Mouse (Mus musculus): ENCODE data around the gene Zbtb9. TPM values are rescaled to one million over a fixed set of nuclear protein-coding genes. Genes with fewer than 3 reads are reported as not detected.

The Zbtb9 gene
- polyA plus RNA-seq, 1 experiment from 2014 or later, result 9.8 TPM

DNA sequence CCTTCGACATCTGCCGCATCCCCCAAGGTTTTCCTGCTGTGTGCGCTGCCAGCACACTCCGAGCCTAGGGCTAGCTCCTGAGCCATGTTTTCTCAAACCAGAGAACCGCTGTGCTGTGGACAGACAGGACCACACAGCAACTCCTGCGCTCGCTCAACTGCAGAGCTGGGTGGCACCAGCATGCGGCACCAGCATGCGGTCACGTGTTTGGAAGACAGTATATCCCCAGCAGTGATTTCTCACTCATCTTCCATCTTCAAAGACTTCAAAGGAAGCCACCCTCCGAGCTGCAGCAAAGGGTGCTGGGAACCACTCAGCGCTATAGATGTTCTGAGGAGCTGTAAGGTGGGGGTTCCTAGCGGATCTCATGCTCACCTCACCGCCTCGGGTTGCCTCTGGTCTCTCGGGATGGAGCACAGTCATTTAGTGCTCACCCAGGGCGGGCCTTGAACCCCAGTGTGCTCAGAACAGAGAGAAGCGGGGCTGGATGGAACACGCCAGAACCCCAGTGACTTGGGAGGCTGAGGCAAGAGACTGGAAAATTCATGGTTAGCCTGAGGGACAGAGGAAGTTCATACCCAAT lies 32.0 kb downstream of the Zbtb9 start:
- Histone ChIP-seq H3K9me3 (ENCODE audit: control insufficient read depth, low read length) (no peaks in the 10 kb centered on the region), H3K36me3 (ENCODE audit: control insufficient read depth, insufficient read depth, low read length) (no peaks in the 10 kb centered on the region), H3K4me3 (ENCODE audit: low read depth, low read length) (no peak overlapping the region), H3K4me2 (ENCODE audit: low read length) (no peak overlapping the region), H3K9ac (ENCODE audit: low read length) (no peak overlapping the region), H3K27ac (ENCODE audit: low read depth) (no peak overlapping the region), H3K4me1 (replicated peaks; ENCODE audit: control insufficient read depth, insufficient read depth, low read length) (no peaks in the 10 kb centered on the region), H3K27me3 (replicated peaks; ENCODE audit: control insufficient read depth, insufficient read depth, low read length) (no peaks in the 10 kb centered on the region)
- ATAC-seq (replicated peaks; ENCODE audit: low FRiP score, low TSS enrichment, low read depth) (no peak), DNase-seq (ENCODE audit: low spot score) (no peak)
- 28% methylated on average over 19 of the region's 19 CpGs for WGBS

DNA sequence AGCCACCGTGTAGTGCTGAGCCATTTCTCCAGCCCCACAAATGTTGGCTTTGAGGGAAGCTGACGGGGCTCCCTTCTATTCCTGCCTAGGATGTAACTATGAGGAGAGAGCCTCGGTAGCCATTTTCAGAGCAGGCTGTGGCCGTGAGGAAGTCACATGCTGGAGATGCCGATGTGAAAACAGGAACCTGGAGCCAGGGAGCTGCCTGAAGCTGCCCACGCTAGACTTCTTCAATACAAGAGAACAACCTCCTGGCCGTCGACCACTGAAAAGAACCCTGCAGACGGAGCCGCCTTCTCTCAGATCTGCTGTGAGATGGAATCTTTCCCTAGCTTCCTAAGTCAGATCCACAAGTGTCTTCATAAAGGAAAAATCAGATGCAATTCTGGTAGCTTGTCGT lies 32.7 kb downstream of the Zbtb9 start:
- no peak overlapping the region for H3K4me3 ChIP-seq (ENCODE audit: low read depth, low read length)
- no peak overlapping the region for H3K4me2 ChIP-seq (ENCODE audit: low read length)
- H3K27me3 ChIP-seq (replicated peaks; ENCODE audit: control insufficient read depth, insufficient read depth, low read length), result no peaks in the 10 kb centered on the region
- 51% methylated on average over 11 of the region's 11 CpGs for WGBS
- no peaks in the 10 kb centered on the region for H3K36me3 ChIP-seq (ENCODE audit: control insufficient read depth, insufficient read depth, low read length)
- H3K9ac ChIP-seq (ENCODE audit: low read length), result no peak overlapping the region
- no peaks in the 10 kb centered on the region for H3K9me3 ChIP-seq (ENCODE audit: control insufficient read depth, low read length)
- H3K4me1 ChIP-seq (replicated peaks; ENCODE audit: control insufficient read depth, insufficient read depth, low read length), result no peaks in the 10 kb centered on the region
- H3K27ac ChIP-seq (ENCODE audit: low read depth), result no peak overlapping the region
- DNase-seq (ENCODE audit: low spot score), result no peak
- ATAC-seq (replicated peaks; ENCODE audit: low FRiP score, low TSS enrichment, low read depth), result no peak

DNA sequence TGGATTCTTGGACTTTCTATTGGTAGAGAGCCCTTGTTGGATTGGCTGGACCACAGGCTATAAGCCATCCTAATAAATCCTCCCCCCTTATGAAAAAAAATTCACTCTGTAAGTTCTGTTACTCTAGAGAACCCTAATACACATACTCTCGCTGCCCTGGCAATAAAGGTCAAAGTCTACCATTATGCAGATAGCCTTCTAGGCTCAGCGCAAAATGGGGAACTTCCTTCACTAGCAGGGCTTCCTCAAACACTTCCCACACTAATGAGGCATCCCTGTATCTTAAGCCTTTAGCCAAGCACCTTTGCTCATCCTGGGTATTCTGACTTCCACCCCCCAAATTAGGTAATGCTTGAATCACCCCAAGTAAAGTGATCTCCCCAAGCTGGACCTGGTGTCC lies 35.3 kb downstream of the Zbtb9 start:
- DNase-seq (ENCODE audit: low spot score), result no peak
- no peaks in the 10 kb centered on the region; the same call in 1 of the 2 replicates for H3K4me1 ChIP-seq (replicated peaks; ENCODE audit: control insufficient read depth, insufficient read depth, low read length)
- H3K27me3 ChIP-seq (replicated peaks; ENCODE audit: control insufficient read depth, insufficient read depth, low read length), result no peaks in the 10 kb centered on the region
- H3K27ac ChIP-seq (ENCODE audit: low read depth), result no peak overlapping the region
- ATAC-seq (replicated peaks; ENCODE audit: low FRiP score, low TSS enrichment, low read depth), result peak; percentile 59; the same call in 1 of the 2 replicates
- 66% methylated on average over 2 of the region's 2 CpGs for WGBS
- H3K4me2 ChIP-seq (ENCODE audit: low read length), result no peak overlapping the region
- no peak overlapping the region for H3K4me3 ChIP-seq (ENCODE audit: low read depth, low read length)
- H3K9ac ChIP-seq (ENCODE audit: low read length), result no peak overlapping the region
- H3K9me3 ChIP-seq (ENCODE audit: control insufficient read depth, low read length), result no peaks in the 10 kb centered on the region
- no peaks in the 10 kb centered on the region for H3K36me3 ChIP-seq (ENCODE audit: control insufficient read depth, insufficient read depth, low read length)

DNA sequence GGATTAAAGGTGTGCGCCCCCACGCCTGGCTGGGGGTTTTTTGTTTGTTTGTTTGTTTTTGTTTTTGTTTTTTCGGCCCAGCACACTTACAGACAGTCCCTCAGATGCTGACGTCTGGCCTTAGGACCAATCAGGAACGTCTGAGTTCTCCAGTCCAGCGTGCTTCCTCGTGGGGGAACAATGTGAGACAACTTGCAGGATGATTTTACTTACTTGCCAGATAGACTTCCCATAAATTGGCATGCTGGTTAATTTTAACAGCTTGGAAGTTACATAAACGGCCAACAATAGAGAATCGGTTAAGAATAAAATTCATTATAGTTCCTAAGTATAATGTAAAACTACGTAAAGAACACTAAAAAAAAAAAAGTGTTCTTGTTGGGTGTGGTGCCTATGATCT lies 38.2 kb downstream of the Zbtb9 start:
- DNase-seq (ENCODE audit: low spot score) (no peak), ATAC-seq (replicated peaks; ENCODE audit: low FRiP score, low TSS enrichment, low read depth) (no peak)
- H3K9me3 ChIP-seq (ENCODE audit: control insufficient read depth, low read length), result no peaks in the 10 kb centered on the region
- H3K4me1 ChIP-seq (replicated peaks; ENCODE audit: control insufficient read depth, insufficient read depth, low read length), result no peaks in the 10 kb centered on the region; the same call in 1 of the 2 replicates
- H3K27ac ChIP-seq (ENCODE audit: low read depth), result no peak overlapping the region
- 89% methylated on average over 10 of the region's 10 CpGs for WGBS
- no peaks in the 10 kb centered on the region for H3K27me3 ChIP-seq (replicated peaks; ENCODE audit: control insufficient read depth, insufficient read depth, low read length)
- no peak overlapping the region for H3K9ac ChIP-seq (ENCODE audit: low read length)
- no peaks in the 10 kb centered on the region for H3K36me3 ChIP-seq (ENCODE audit: control insufficient read depth, insufficient read depth, low read length)
- H3K4me2 ChIP-seq (ENCODE audit: low read length), result no peak overlapping the region
- H3K4me3 ChIP-seq (ENCODE audit: low read depth, low read length), result no peak overlapping the region

DNA sequence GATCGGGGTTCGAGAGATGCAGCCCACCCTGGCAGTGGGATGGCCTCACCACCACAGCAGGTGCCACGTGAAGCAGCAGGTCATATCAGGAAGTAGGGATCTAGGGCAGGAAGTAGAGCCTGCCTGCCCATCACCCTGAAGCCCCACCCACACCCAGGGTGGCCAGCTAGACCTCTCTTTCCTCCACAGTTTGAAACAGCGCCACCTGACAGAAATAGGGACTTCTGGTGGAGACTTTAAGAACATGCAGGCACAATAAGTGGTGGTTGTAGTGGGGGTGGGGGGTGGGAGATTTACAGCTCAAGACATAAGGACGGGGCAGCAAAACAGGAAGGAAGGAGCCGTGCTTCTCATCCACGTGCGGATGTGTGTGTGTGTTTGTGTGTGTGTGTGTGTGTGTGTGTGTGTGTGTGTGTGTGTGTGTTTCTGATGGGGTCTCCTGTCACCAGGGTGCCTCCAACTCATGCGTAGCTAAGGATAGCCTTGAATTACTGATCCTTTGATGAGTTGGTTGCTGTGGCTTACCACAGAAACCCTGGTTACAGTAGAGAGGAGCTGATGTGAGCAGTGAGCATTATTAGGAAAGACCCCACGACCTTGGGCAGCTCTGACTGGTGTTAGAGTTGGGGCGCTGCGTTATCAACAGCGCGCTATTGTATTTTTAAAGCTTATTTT lies 39.2 kb downstream of the Zbtb9 start:
- H3K9me3 ChIP-seq (ENCODE audit: control insufficient read depth, low read length), result no peaks in the 10 kb centered on the region
- WGBS, result 54% methylated on average over 14 of the region's 14 CpGs
- ATAC-seq (replicated peaks; ENCODE audit: low FRiP score, low TSS enrichment, low read depth) (no peak), DNase-seq (ENCODE audit: low spot score) (no peak)
- no peaks in the 10 kb centered on the region; the same call in 1 of the 2 replicates for H3K4me1 ChIP-seq (replicated peaks; ENCODE audit: control insufficient read depth, insufficient read depth, low read length)
- H3K9ac ChIP-seq (ENCODE audit: low read length), result no peak overlapping the region
- no peak overlapping the region for H3K4me3 ChIP-seq (ENCODE audit: low read depth, low read length)
- H3K27ac ChIP-seq (ENCODE audit: low read depth), result no peak overlapping the region
- no peaks in the 10 kb centered on the region for H3K27me3 ChIP-seq (replicated peaks; ENCODE audit: control insufficient read depth, insufficient read depth, low read length)
- no peak overlapping the region for H3K4me2 ChIP-seq (ENCODE audit: low read length)
- H3K36me3 ChIP-seq (ENCODE audit: control insufficient read depth, insufficient read depth, low read length), result no peaks in the 10 kb centered on the region

DNA sequence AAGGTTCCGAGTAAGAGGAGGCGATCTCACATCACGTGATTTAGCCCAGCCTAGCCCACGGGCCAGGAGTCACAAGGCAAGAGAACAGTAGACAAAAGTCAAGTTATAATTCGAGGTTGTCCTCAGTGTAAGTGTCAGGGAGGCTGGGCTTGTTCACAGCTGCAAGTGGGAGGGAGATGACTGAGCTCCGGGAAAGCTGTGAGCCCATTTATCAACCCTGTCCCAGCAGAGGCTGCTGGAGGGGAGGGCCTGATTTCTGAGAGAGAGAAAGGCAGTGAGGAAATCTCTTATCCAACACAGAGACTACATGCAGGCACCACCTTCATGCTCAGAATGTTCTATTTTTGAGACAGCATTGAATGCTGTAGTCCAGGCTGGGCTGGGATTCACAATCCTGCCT lies 39.9 kb downstream of the Zbtb9 start:
- no peak overlapping the region for H3K27ac ChIP-seq (ENCODE audit: low read depth)
- H3K27me3 ChIP-seq (replicated peaks; ENCODE audit: control insufficient read depth, insufficient read depth, low read length), result no peaks in the 10 kb centered on the region
- no peak for ATAC-seq (replicated peaks; ENCODE audit: low FRiP score, low TSS enrichment, low read depth)
- DNase-seq (ENCODE audit: low spot score), result no peak
- H3K9ac ChIP-seq (ENCODE audit: low read length), result no peak overlapping the region
- H3K4me2 ChIP-seq (ENCODE audit: low read length), result no peak overlapping the region
- no peaks in the 10 kb centered on the region; the same call in 1 of the 2 replicates for H3K4me1 ChIP-seq (replicated peaks; ENCODE audit: control insufficient read depth, insufficient read depth, low read length)
- no peaks in the 10 kb centered on the region for H3K9me3 ChIP-seq (ENCODE audit: control insufficient read depth, low read length)
- no peaks in the 10 kb centered on the region for H3K36me3 ChIP-seq (ENCODE audit: control insufficient read depth, insufficient read depth, low read length)
- H3K4me3 ChIP-seq (ENCODE audit: low read depth, low read length), result no peak overlapping the region
- WGBS, result 33% methylated on average over 6 of the region's 6 CpGs

DNA sequence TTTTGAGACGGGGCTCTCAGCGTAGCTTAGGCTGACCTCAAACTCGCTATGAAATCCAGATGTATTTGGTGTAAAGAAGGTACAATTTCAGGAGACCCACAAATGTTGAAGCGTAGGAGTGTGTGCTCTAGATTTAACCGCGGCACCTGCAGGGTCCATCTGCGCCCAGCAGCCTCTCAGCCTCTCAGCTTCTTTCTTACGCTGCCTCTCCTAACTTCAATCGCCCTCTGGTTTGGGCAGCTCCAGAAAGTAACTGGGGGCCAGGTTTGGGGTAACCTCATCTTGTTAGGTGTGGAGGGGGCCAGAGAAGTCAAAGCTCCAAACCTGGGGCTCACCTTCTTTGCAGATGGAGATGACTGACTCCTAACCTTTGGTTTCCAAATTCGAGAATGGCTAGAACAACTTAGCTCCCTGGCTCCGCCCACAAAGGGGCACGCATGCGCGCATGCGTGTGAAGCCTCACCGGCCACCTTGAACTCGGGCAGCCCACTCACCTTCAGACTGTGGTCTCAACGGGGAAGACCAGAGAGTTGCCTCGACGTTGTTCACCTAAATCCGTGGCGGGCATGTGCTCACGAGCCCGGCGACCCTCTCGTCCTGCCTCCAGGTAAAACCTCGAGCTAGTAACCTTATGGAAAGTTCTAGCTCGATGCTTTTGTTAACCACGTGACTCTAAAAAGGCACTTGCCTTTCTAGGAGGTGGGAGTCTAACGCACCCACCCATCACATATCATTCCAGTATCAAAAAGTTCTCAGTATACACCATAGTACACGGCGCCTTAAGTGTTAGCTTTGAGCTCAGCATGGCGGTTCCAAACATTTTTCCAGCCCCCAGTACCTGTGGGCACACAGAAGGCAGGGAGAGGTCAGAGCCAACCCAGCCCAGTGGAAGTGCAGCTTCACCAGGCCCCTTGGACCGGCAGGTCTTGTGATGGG lies 44.9 kb downstream of the Zbtb9 start:
- 9% methylated on average over 34 of the region's 34 CpGs for WGBS
- Histone ChIP-seq H3K36me3 (ENCODE audit: control insufficient read depth, insufficient read depth, low read length) (peaks cover 29% of the 10 kb centered on the region), H3K27me3 (replicated peaks; ENCODE audit: control insufficient read depth, insufficient read depth, low read length) (no peaks in the 10 kb centered on the region), H3K4me2 (ENCODE audit: low read length) (peak overlapping the region; percentile 78), H3K27ac (ENCODE audit: low read depth) (peak overlapping the region; percentile 33; the same call in 1 of the 2 replicates), H3K9me3 (ENCODE audit: control insufficient read depth, low read length) (no peaks in the 10 kb centered on the region), H3K4me3 (ENCODE audit: low read depth, low read length) (peak overlapping the region; percentile 60), H3K9ac (ENCODE audit: low read length) (peak overlapping the region; percentile 63), H3K4me1 (replicated peaks; ENCODE audit: control insufficient read depth, insufficient read depth, low read length) (peaks cover 7% of the 10 kb centered on the region)
- DNase-seq (ENCODE audit: low spot score) (peak; percentile 94), ATAC-seq (replicated peaks; ENCODE audit: low FRiP score, low TSS enrichment, low read depth) (peak; percentile 75)

DNA sequence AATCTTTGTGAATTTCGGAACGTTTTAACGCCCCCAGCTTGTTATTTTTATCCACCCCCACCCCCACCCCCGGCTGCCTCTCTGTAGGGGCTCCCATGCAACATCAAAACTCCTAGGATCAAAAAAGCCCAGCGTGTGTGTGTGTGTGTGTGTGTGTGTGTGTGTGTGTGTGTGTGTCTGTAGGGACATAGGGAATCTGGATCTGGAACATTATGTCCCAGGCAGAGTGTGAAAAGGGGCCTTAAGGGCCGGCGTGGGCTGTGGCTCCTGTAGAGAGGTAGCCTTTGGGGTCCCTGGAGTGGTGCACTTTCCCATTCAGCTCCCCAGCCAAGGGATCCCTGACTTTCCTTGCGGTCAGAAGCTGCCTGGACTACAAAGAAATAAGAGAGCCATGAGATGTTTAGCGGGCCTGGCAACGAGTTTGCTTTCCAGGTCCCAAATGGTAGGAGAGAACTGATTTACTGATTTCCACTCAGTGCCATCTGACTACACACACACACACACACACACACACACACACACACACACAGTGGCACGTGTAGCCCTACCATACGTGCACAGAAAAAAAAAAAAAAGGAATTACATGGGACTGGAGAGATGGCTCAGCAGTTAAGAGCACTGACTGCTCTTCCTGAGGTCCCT lies 45.7 kb downstream of the Zbtb9 start:
- 47% methylated on average over 12 of the region's 12 CpGs for WGBS
- H3K27ac ChIP-seq (ENCODE audit: low read depth), result no peak overlapping the region
- peaks cover 33% of the 10 kb centered on the region for H3K36me3 ChIP-seq (ENCODE audit: control insufficient read depth, insufficient read depth, low read length)
- DNase-seq (ENCODE audit: low spot score) (no peak), ATAC-seq (replicated peaks; ENCODE audit: low FRiP score, low TSS enrichment, low read depth) (no peak)
- H3K27me3 ChIP-seq (replicated peaks; ENCODE audit: control insufficient read depth, insufficient read depth, low read length), result no peaks in the 10 kb centered on the region
- H3K4me1 ChIP-seq (replicated peaks; ENCODE audit: control insufficient read depth, insufficient read depth, low read length), result peaks cover 7% of the 10 kb centered on the region; the same call in 1 of the 2 replicates
- no peaks in the 10 kb centered on the region for H3K9me3 ChIP-seq (ENCODE audit: control insufficient read depth, low read length)
- H3K4me3 ChIP-seq (ENCODE audit: low read depth, low read length), result peak overlapping the region; percentile 60; the same call in 1 of the 2 replicates
- peak overlapping the region; percentile 78 for H3K4me2 ChIP-seq (ENCODE audit: low read length)
- H3K9ac ChIP-seq (ENCODE audit: low read length), result peak overlapping the region; percentile 63
